Mouse (Mus musculus) bone marrow macrophage, adult 2 months (primary cell): ENCODE data around the gene Galt. TPM values are rescaled to one million over a fixed set of nuclear protein-coding genes. Genes with fewer than 3 reads are reported as not detected.
A peak's percentile ranks its signal among the peaks of the same experiment; 100 is the strongest.
"Not testable (repeated sequence)": the region's sequence is repeated elsewhere in the genome, so short reads cannot be mapped to it uniquely, and the experiment has no call there.

Source experiments
- H3K27ac ChIP-seq: 2 replicates; pipeline ENCODE4 v1.5.1; 2012; ENCODE audit warnings: low read depth, low read length; ENCODE audit not compliant: insufficient read depth
- H3K4me1 ChIP-seq: 2 replicates; pipeline ENCODE4 v1.6.1; 2012; ENCODE audit warnings: low read length; ENCODE audit not compliant: control insufficient read depth, insufficient read depth
- H3K4me3 ChIP-seq: 2 replicates; pipeline ENCODE4 v1.5.1; 2012; ENCODE audit warnings: mild to moderate bottlenecking, low read length, moderate library complexity; ENCODE audit not compliant: insufficient read depth
- CTCF ChIP-seq: IDR thresholded peaks from 2 replicates; pipeline ENCODE4 v1.5.1; 2012; ENCODE audit warnings: low read depth, mild to moderate bottlenecking, low read length, moderate library complexity
- POLR2A ChIP-seq: IDR thresholded peaks from 2 replicates; pipeline ENCODE4 v1.6.1; 2012; ENCODE audit warnings: mild to moderate bottlenecking, low read depth, low read length, borderline replicate concordance
- polyA plus RNA-seq: library from polyadenylated mRNA; stranded (reverse); fragments of >200 nt; gene quantifications from 2 replicates; pipeline ENCODE4 v1.2.4, GENCODE M21; 2012; ENCODE audit not compliant: missing spikeins, insufficient read depth, insufficient read length

Galt gene
- polyA plus RNA-seq, 1 experiment, result 30.4 TPM

DNA sequence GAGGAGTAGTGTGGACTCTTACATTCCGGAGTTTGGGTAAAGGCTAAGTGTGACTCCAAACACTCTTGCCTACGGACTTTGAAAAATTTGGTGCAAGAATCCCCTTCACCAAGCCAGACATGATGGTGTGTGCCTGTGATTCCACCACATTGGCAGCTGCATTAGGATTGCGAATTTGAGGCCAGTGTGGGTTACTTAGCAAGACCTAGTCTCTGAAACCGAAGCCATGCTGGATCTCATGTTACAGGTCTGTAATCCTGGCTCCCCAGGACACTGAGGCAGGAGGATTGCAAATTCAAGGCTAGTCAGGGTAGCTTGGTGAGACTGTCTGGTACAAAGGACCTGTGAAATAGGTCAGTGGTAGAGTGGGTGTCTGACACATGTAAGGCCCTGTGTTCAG is 3.7 kb downstream of the Galt start:
- no peak overlapping the region for H3K27ac ChIP-seq
- TF ChIP-seq CTCF (no peak), POLR2A (no peak)
- H3K4me3 ChIP-seq, result no peak overlapping the region
- peaks cover 15% of the 10 kb centered on the region for H3K4me1 ChIP-seq

DNA sequence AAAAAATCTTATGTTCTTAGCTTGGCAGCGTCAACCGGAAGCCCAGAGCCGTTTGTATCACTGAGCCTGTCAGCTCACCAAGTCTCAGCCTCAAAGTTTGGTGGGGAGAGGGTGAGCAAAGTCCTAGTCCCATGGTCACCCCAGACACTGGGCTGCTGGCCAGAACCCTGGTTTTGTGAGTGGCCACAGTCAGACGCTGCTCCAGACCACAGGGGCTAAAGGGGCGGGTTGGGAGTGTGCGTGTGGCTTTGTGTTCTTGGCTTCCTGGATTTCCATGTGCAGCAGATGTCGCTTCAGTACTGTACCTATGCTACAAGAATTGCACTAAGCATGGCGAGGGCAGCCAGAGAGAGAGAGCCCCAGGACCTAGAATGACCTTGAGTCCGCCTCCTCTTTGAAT is 4.2 kb downstream of the Galt start:
- Histone ChIP-seq H3K4me3 (no peak overlapping the region), H3K27ac (no peak overlapping the region), H3K4me1 (peaks cover 15% of the 10 kb centered on the region)
- TF ChIP-seq CTCF (no peak), POLR2A (no peak)

DNA sequence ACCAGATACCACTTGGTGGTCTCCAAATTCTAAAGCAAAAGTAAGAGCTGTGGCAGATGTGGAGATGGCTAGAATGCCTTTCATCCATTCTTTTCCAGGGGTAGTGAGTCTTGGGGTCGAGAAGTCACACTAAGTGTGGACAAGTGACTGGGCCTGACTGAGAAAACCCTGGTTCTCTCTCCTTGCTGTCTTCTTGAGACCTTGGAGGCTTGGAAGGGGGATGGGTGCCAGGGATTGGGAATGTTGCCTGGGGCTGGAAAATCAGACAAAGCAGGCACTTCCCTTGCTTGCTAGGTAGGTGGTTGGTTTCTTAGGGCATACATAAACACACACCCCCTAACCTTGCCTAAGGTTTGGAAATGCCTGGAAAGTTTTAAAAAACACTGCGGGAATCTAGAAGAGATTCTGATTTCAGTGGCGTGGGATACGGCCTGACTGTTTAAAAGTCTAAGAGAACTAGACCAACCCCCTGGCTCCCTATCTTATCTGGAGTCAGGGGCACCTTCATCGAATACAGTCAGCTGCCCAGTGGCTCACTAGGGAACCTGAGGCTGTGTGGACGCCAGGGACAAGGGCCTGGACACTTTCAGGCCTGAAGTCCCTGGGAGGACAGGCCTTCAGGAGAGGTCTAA is 4.7 kb downstream of the Galt start:
- H3K27ac ChIP-seq, result no peak overlapping the region

DNA sequence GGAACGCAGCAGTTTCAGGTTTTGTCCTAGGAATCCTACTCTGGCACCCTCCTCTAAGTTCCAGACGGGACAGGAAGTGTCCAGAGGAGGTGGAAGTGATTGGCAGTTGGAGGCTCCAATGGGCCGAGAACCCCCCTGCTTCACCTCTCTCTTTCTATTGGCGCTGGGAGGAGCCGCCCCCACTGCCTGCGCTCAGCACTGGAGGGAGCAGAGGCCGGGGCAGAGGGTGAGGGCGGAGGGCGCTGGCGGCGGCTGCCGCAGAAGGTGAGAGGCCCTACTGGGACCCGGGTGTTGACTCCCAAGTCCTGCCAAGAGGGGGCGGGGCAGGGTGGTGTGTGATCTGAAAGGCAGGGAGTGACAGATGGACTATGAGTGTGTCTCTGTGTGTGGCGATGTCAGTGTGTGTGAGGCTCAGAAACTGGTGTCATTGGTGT is 5.3 kb downstream of the Galt start:
- Histone ChIP-seq H3K4me3 (peak overlapping the region; percentile 57), H3K27ac (no peak overlapping the region), H3K4me1 (peaks cover 13% of the 10 kb centered on the region)
- no peak for TF ChIP-seq CTCF
- no peak for TF ChIP-seq POLR2A

More for the DNA sequence above, 4.7 kb downstream of the Galt start:
- TF ChIP-seq CTCF, result no peak
- no peak for TF ChIP-seq POLR2A
- Histone ChIP-seq H3K4me3 (no peak overlapping the region), H3K4me1 (peaks cover 14% of the 10 kb centered on the region)

DNA sequence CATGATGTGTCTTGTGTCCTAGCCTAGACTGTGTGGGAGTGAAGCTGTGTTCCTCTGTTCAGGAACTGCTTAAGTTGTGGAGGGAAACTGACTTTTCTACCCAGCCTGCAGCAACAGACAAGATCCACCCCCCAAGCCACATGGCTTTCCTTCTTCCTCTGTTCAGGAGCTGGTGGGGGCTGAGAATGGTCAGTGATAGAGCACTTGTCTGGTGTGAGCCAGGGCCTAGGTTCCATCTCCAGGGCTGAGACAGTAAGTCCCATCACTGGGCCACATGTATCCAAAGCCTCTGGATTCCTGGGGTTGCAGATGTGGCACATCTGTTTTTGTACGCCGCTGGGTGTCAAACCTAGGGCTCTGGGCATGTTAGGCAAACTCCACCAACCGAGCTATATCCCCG is 5.9 kb downstream of the Galt start:
- H3K4me3 ChIP-seq, result peak overlapping the region; percentile 57
- peaks cover 13% of the 10 kb centered on the region for H3K4me1 ChIP-seq
- H3K27ac ChIP-seq, result no peak overlapping the region
- no peak for TF ChIP-seq CTCF
- TF ChIP-seq POLR2A, result no peak

DNA sequence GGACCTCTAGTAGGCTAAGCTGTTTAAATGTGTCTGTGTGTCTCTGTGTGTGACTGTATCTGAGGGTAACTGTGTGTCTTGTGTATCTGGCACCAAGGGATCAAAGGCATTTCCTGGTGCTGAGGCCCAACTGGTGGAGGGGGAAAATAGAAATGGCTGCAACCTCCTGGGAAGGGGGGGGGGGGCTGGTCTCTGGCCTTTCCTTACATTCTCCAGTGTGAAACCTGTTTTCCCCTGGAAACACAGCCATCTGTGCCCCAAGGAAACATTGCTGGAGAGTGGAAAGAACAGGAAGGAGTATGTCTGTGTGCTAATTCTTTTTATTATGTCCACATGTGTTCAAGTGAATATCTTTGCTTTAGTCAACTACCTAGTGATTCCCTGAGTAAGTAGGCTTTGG is 6.7 kb downstream of the Galt start:
- Histone ChIP-seq H3K4me1 (peaks cover 11% of the 10 kb centered on the region), H3K27ac (no peak overlapping the region), H3K4me3 (no peak overlapping the region)
- TF ChIP-seq CTCF (no peak), POLR2A (no peak)

DNA sequence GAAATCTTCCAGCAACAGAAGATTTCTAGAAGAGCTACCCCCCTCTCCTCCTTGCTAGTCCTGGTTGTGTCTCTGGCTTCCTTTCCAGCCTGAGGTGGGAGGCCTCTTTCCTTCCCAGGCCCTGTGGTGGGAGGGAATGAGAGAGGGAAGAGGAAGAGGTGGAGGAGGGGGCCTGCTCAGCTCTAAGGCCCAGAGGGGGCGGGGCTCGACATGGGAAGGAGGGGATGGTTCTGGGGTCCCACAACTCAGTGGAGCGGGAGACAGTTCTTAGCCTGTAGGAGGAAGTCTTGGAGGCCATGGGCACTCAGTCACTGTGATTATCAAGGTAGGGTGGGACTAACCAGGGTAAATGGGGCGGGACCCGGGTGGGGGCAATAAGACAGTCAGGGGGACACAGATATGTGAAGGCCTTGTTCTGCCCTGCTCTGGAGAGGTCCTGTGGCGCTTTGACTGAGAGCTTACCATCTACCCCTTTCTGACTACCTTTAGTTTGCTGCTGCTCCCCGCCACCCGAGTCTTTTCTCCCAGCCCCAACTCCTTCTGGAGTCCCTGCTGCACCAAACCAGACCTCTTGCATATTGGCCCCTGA is 7.2 kb downstream of the Galt start:
- Histone ChIP-seq H3K4me3 (no peak overlapping the region), H3K27ac (no peak overlapping the region), H3K4me1 (peaks cover 11% of the 10 kb centered on the region)
- TF ChIP-seq CTCF (no peak), POLR2A (no peak)

DNA sequence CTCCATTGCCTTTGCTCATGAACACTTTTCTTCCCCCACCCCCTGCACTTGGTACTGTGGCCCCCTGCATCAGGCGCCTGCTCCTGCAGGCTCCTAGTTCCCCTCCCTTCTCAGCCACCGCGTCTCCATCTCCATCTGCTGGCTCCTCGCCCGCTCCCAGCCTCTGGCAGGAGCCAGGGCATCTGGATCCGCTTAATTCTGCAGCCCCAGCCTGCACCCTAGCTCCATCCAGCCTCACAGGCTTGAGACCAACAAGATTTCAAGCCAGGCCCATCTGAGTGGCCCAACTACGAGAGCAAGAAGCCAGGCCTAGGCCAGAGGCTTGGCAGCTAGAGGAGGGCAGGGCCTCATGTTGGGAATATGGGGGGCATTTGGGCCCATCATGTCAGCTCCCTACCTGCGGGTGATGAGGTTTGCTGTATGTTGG is 7.7 kb downstream of the Galt start:
- peaks cover 11% of the 10 kb centered on the region for H3K4me1 ChIP-seq
- H3K27ac ChIP-seq, H3K4me3 ChIP-seq: not testable (repeated sequence)

DNA sequence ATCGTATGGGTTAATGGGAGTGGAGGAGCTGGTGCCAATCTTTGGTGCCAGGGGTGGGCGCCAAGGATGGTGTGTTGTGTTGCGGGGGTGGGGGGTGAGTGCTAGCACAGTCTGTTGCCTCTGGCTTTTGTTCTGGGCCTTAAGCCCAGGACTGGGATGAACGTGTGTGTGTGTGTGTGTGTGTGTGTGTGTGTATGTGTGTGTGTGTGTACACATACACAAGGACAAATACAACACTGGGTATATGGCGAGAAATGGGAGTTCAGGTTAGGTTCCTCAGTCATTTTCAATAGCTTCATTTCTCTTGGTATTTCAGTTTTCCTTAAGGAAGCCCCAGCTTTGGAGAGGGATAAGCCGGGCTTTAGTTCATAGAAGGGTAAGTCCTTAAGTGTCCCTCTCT is 8.1 kb downstream of the Galt start:
- H3K4me3 ChIP-seq, H3K27ac ChIP-seq: not testable (repeated sequence)
- H3K4me1 ChIP-seq, result peaks cover 11% of the 10 kb centered on the region

DNA sequence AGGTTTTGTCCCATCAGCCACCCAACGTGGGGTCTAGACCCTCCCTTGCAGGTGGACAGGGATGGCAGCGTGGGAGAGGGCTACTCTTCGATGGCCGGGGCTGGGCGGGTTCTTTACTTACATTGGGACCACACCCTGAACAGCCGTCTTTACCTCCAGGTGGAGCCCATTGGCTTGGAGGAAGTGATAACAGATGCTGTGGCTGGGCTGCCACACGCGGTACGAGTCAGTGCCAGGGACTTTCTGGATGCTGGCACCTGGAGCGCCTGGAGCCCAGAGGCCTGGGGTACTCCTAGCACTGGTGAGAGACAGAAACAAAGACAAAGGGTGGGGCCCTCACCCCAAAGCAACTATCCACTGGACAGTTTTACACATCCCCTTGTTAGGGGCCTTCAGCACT is 12.3 kb downstream of the Galt start:
- not testable (repeated sequence) for H3K27ac ChIP-seq, H3K4me1 ChIP-seq, H3K4me3 ChIP-seq

DNA sequence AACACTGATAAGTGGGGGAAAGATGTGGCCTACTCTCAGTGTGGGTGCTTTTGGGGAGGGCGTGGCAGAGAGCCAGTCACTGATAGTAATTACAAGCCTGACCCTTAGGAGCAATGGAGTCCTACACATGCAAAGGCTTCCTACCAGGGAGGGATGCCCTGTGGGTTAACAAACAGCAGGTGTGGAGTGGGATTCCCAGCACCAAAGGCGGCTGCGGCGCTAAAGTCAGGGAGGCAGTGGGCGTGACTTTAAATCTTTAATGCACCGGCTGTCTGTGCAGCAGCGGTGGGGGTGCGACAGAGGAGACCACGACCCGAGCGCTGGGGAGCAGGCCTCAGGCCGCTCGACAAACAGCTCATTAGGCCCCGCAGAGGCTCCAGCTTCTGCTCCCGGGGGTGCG is 17.9 kb downstream of the Galt start:
- not testable (repeated sequence) for H3K4me3 ChIP-seq, H3K4me1 ChIP-seq, H3K27ac ChIP-seq

DNA sequence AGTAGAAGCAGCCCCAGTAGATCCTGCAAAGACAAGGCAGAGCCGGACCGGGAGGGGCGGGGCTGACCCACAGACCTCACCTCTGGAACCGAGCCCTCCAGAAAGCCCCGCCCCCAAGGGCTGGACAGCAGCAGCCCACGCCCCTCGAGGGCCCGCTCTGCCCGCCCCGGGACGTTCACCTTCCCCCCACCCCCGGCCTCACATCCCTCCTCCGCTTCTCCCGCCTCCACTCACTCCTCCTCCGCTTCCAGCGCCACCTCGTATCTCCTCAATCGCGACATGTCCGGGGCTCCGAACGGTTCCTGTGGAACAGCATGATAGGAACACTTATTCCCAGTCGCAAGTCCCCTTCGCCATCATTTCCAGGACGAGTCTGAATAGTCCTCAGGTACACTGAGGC is 18.5 kb downstream of the Galt start:
- peak overlapping the region; percentile 43 for H3K4me3 ChIP-seq
- not testable (repeated sequence) for H3K27ac ChIP-seq, H3K4me1 ChIP-seq

DNA sequence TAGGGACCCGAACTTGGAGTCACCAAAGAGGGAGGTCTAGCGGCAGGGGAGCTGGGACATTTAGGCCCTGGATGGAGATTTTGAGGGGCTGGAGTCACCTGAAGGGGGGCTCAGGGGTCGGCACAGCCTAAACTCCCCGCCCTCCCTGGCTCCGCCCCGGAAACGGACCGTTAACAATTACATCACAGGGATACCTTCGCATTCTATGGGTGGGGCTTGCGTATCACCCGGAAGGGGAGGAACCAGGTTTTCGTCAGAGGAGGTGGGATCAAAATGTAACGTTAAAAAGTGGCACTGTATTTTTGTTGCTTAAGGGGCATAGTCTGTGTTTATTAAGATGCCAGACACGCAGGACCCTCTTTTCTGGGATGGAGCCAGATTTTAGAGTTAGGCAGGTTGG is 19.0 kb downstream of the Galt start, which contains the start of gene Ccl27a:
Ccl27a (minus strand) TSS at position 246 of the 400 bp plus-strand sequence.
- not testable (repeated sequence) for H3K4me1 ChIP-seq, H3K27ac ChIP-seq
- H3K4me3 ChIP-seq, result peak within 1 kb of the TSS; percentile 43

DNA sequence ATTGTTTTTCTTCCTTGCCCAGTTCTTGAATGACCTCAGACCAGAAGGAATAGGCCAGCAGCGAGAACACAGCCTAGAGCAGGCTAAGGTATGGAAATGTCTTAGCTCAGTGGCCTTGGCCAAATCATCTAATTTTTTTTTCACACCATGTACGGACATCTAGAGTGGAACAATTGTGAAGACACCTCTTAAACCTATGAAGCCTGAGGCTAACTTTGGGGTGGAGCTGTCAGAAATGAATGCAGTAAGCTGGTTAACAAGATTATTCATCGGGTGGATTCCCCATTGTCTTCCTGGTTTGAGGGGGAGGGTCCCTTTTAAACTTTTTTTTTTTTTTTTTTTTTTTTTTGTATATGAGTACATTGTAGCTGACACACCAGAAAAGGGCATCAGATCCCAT is 19.5 kb downstream of the Galt start:
- H3K27ac ChIP-seq, H3K4me3 ChIP-seq, H3K4me1 ChIP-seq: not testable (repeated sequence)

DNA sequence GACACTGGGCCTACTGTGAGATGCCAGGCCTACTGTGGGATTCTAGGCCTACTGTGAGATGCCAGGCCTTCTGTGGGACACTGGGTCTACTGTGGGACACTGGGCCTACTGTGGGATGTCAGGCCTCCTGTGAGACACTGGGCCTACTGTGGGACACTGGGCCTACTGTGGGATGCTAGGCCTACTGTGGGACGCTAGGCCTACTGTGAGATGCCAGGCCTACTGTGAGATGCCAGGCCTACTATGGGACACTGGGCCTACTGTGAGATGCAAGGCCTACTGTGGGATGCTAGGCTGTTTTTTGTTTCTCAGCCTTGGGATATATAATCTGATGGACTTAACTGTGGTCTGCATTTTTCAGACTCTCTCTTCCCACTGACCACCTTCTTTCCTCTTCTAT is 20.8 kb downstream of the Galt start:
- not testable (repeated sequence) for H3K4me1 ChIP-seq, H3K27ac ChIP-seq, H3K4me3 ChIP-seq
